Mouse (Mus musculus): ENCODE results near the gene Taf8. TPM values are rescaled to one million over a fixed set of nuclear protein-coding genes. Genes with fewer than 3 reads are reported as not detected.
"Not testable (repeated sequence)": the region's sequence is repeated elsewhere in the genome, so short reads cannot be mapped to it uniquely, and the experiment has no call there.

The Taf8 gene
- total and polyA plus RNA-seq, 2 experiments from 2014 or later = 10.8 to 17.9 TPM

GRCm38 (mm10) chr17:47504228-47504627 is 2.1 kb upstream of the Taf8 start:
- Histone ChIP-seq H3K4me2 (ENCODE audit: low read depth) (peak overlapping the region; percentile 49; the same call in 1 of the 2 replicates), H3K4me3 (ENCODE audit: low read depth, low read length) (no peak overlapping the region)

GRCm38 (mm10) chr17:47503689-47504088 is 1.6 kb upstream of the Taf8 start:
- H3K27me3 ChIP-seq (ENCODE audit: insufficient read depth, low read length) = no peaks in the 10 kb centered on the region
- H3K36me3 ChIP-seq (ENCODE audit: insufficient read depth) = peaks cover 8% of the 10 kb centered on the region; the same call in 1 of the 2 replicates
- no peak for ATAC-seq
- H3K4me3 ChIP-seq (ENCODE audit: low read depth, low read length) = no peak overlapping the region
- no peak overlapping the region for H3K27ac ChIP-seq (ENCODE audit: low read depth, low read length)
- no peak overlapping the region for H3K9ac ChIP-seq
- H3K4me2 ChIP-seq (ENCODE audit: low read depth) = no peak overlapping the region
- H3K9me3 ChIP-seq (ENCODE audit: low read length) = no peaks in the 10 kb centered on the region
- DNase-seq = no peak
- H3K4me1 ChIP-seq (ENCODE audit: insufficient read depth) = peaks cover 11% of the 10 kb centered on the region
- no peak for TF ChIP-seq CTCF (IDR thresholded peaks at IDR 0.05; ENCODE audit: low read depth)

More at GRCm38 (mm10) chr17:47504228-47504627, 2.1 kb upstream of the Taf8 start:
- DNase-seq (no peak), ATAC-seq (no peak)
- Histone ChIP-seq H3K36me3 (ENCODE audit: insufficient read depth) (peaks cover 3% of the 10 kb centered on the region; the same call in 1 of the 2 replicates), H3K4me1 (ENCODE audit: insufficient read depth) (peaks cover 11% of the 10 kb centered on the region), H3K27ac (ENCODE audit: low read depth, low read length) (no peak overlapping the region), H3K9ac (no peak overlapping the region), H3K9me3 (ENCODE audit: low read length) (no peaks in the 10 kb centered on the region), H3K27me3 (ENCODE audit: insufficient read depth, low read length) (no peaks in the 10 kb centered on the region)
- WGBS = 75% methylated on average over 5 of the region's 5 CpGs
- no peak for TF ChIP-seq CTCF (IDR thresholded peaks at IDR 0.05; ENCODE audit: low read depth)

GRCm38 (mm10) chr17:47502707-47503045 is 584 bp upstream of the Taf8 start:
- 78% methylated on average over 6 of the region's 6 CpGs for WGBS
- peak overlapping the region; percentile 64; the same call in 1 of the 2 replicates for H3K4me3 ChIP-seq (ENCODE audit: low read depth, low read length)
- DNase-seq; H3K9me3 ChIP-seq (ENCODE audit: low read length); H3K27ac ChIP-seq (ENCODE audit: low read depth, low read length); H3K27me3 ChIP-seq (ENCODE audit: insufficient read depth, low read length); ATAC-seq; H3K9ac ChIP-seq: not testable (repeated sequence)
- peaks cover 15% of the 10 kb centered on the region for H3K36me3 ChIP-seq (ENCODE audit: insufficient read depth)
- peak overlapping the region; percentile 83 for H3K4me2 ChIP-seq (ENCODE audit: low read depth)
- H3K4me1 ChIP-seq (ENCODE audit: insufficient read depth) = peaks cover 11% of the 10 kb centered on the region

GRCm38 (mm10) chr17:47501531-47501930 is 561 bp downstream of the Taf8 start:
- H3K27ac ChIP-seq (ENCODE audit: low read depth, low read length) = peak overlapping the region; percentile 80

GRCm38 (mm10) chr17:47494132-47494531 is 8.0 kb downstream of the Taf8 start:
- 90% methylated on average over 11 of the region's 11 CpGs for WGBS
- no peak overlapping the region for H3K4me3 ChIP-seq (ENCODE audit: low read depth, low read length)
- no peaks in the 10 kb centered on the region for H3K9me3 ChIP-seq (ENCODE audit: low read length)
- peaks cover 82% of the 10 kb centered on the region for H3K36me3 ChIP-seq (ENCODE audit: insufficient read depth)
- no peak overlapping the region for H3K4me2 ChIP-seq (ENCODE audit: low read depth)
- DNase-seq (no peak), ATAC-seq (no peak)
- H3K27me3 ChIP-seq (ENCODE audit: insufficient read depth, low read length) = no peaks in the 10 kb centered on the region
- H3K27ac ChIP-seq (ENCODE audit: low read depth, low read length) = no peak overlapping the region
- no peaks in the 10 kb centered on the region for H3K4me1 ChIP-seq (ENCODE audit: insufficient read depth)
- no peak for TF ChIP-seq CTCF (IDR thresholded peaks at IDR 0.05; ENCODE audit: low read depth)
- no peak overlapping the region for H3K9ac ChIP-seq

More at GRCm38 (mm10) chr17:47501531-47501930, 561 bp downstream of the Taf8 start:
- Histone ChIP-seq H3K36me3 (ENCODE audit: insufficient read depth) (peaks cover 21% of the 10 kb centered on the region), H3K4me1 (ENCODE audit: insufficient read depth) (peaks cover 11% of the 10 kb centered on the region), H3K4me2 (ENCODE audit: low read depth) (peak overlapping the region; percentile 83), H3K4me3 (ENCODE audit: low read depth, low read length) (peak overlapping the region; percentile 64), H3K27me3 (ENCODE audit: insufficient read depth, low read length) (no peaks in the 10 kb centered on the region), H3K9ac (peak overlapping the region; percentile 79), H3K9me3 (ENCODE audit: low read length) (no peaks in the 10 kb centered on the region)
- DNase-seq = no peak
- no peak for TF ChIP-seq CTCF (IDR thresholded peaks at IDR 0.05; ENCODE audit: low read depth)
- 8% methylated on average over 11 of the region's 11 CpGs for WGBS
- ATAC-seq = no peak

GRCm38 (mm10) chr17:47493653-47494052 is 8.4 kb downstream of the Taf8 start:
- no peak for TF ChIP-seq CTCF (IDR thresholded peaks at IDR 0.05; ENCODE audit: low read depth)
- Histone ChIP-seq H3K27ac (ENCODE audit: low read depth, low read length) (no peak overlapping the region), H3K36me3 (ENCODE audit: insufficient read depth) (peaks cover 83% of the 10 kb centered on the region), H3K9ac (no peak overlapping the region), H3K9me3 (ENCODE audit: low read length) (no peaks in the 10 kb centered on the region), H3K4me2 (ENCODE audit: low read depth) (no peak overlapping the region), H3K4me1 (ENCODE audit: insufficient read depth) (no peaks in the 10 kb centered on the region), H3K27me3 (ENCODE audit: insufficient read depth, low read length) (no peaks in the 10 kb centered on the region), H3K4me3 (ENCODE audit: low read depth, low read length) (no peak overlapping the region)
- 89% methylated on average over 6 of the region's 6 CpGs for WGBS
- DNase-seq (no peak), ATAC-seq (no peak)

- Histone ChIP-seq H3K4me2 (ENCODE audit: low read depth) (no peak overlapping the region), H3K27ac (ENCODE audit: low read depth, low read length) (no peak overlapping the region), H3K36me3 (ENCODE audit: insufficient read depth) (peaks cover 81% of the 10 kb centered on the region), H3K27me3 (ENCODE audit: insufficient read depth, low read length) (no peaks in the 10 kb centered on the region), H3K4me1 (ENCODE audit: insufficient read depth) (no peaks in the 10 kb centered on the region), H3K9ac (no peak overlapping the region), H3K4me3 (ENCODE audit: low read depth, low read length) (no peak overlapping the region), H3K9me3 (ENCODE audit: low read length) (no peaks in the 10 kb centered on the region)
- 80% methylated on average over 6 of the region's 6 CpGs for WGBS
- ATAC-seq = no peak
- TF ChIP-seq CTCF (IDR thresholded peaks at IDR 0.05; ENCODE audit: low read depth) = no peak
- DNase-seq = no peak
These were observed 9.4 kb downstream of the Taf8 start for GRCm38 (mm10) chr17:47492731-47493130.
